In the genomic region with DNA sequence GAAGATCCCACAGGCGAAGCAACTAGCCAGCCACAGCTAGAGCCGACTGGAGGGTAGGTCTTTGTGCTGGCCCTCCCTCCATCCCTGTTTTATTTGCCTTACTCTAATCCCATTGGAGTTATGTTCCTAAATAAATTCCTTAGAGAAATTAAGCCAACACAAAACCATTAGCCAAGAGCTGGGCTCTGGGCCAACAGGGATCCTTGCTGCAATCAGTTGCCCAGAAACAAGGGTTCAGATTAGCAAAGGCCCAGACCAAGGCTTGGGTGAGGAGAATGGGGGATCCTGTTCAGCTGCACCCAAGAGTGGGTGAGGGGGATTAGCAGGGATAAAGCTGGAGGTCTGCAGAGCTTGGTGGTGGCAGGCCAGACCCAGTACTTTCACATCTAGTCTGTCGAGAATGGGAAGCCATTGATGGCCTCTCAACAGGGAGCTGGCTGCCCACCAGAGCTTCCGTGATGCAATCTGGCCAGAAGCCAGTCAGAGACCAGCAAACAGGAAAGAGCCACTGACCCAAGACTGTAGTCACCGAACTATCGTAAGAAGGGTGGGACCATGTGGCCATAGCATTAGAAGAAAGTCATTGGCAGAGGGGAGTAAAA, we compare ENCODE assay signal across 10 mouse cellular contexts. TPM values are rescaled to one million over a fixed set of nuclear protein-coding genes. Genes with fewer than 3 reads are reported as not detected.
DNase-seq lines count a peak whose midpoint lies in the region; ATAC-seq lines count a peak whose summit lies in the region.
"Had no signal": no experiment of that assay in that cellular context is flagged by ENCODE, and none has a peak within 500 bp of the region (broad histone marks: within the 10 kb centered on the region; RNA-seq: fewer than 3 reads in every experiment).

No protein-coding gene starts in this region.

- H3K4me2 ChIP-seq in forebrain, embryonic 15.5 days (replicated peaks) = no peak overlapping the region
- H3K4me2 ChIP-seq in intestine, embryonic 15.5 days (replicated peaks) = no peak overlapping the region

- no peaks in the 10 kb centered on the region for H3K9me3 ChIP-seq in forebrain, embryonic 15.5 days
- H3K9me3 ChIP-seq in intestine, embryonic 15.5 days = no peaks in the 10 kb centered on the region

- intact Hi-C loops in left cerebral cortex, postnatal 36 days (cut with DNase I) = no loop called here

- 0 out of 2 replicates have a peak overlapping the region, but pooled peaks have one; percentile 49 for H3K27ac ChIP-seq in forebrain, embryonic 15.5 days (replicated peaks)
- H3K27ac ChIP-seq in intestine, embryonic 15.5 days = no peak overlapping the region

- H3K27me3 ChIP-seq in forebrain, embryonic 15.5 days = no peaks in the 10 kb centered on the region
- no peaks in the 10 kb centered on the region for H3K27me3 ChIP-seq in intestine, embryonic 15.5 days (replicated peaks)
- H3K27me3 ChIP-seq: CH12.LX had no signal

- no peak overlapping the region for H3K9ac ChIP-seq in forebrain, embryonic 15.5 days (replicated peaks)
- no peak overlapping the region for H3K9ac ChIP-seq in intestine, embryonic 15.5 days

- H3K4me3 ChIP-seq in forebrain, embryonic 15.5 days = no peak overlapping the region
- no peak overlapping the region for H3K4me3 ChIP-seq in intestine, embryonic 15.5 days (replicated peaks)

- WGBS in forebrain, embryonic 15.5 days = 15% methylated on average over 6 of the region's 6 CpGs
- 58% methylated on average over 6 of the region's 6 CpGs for WGBS in intestine, embryonic 15.5 days

- no peaks in the 10 kb centered on the region for H3K36me3 ChIP-seq in forebrain, embryonic 15.5 days
- no peaks in the 10 kb centered on the region for H3K36me3 ChIP-seq in intestine, embryonic 15.5 days

- no peak for ATAC-seq in frontal cortex, adult (ENCODE audit: low TSS enrichment)
- ATAC-seq in forebrain, embryonic 15.5 days (replicated peaks) = peak; percentile 92
- ATAC-seq in intestine, embryonic 15.5 days = peak; percentile 15; the same call in 1 of the 2 replicates
- ATAC-seq in erythroid progenitor cell, adult 5-6 weeks (replicated peaks; ENCODE audit: low FRiP score, poor library complexity, severe bottlenecking) = no peak

- DNase-seq in frontal cortex, adult 2 months (ENCODE audit: extremely low spot score in 1 of 2, low spot score in 1 of 2) = peak; percentile 15 to 50
- peak; percentile 78 for DNase-seq in adrenal gland, adult 2 months
- peak; percentile 19 to 32 for DNase-seq in left cerebral cortex, postnatal 36 days (ENCODE audit: low spot score in 2 of 2)
- DNase-seq in natural killer cell, adult 2 months (ENCODE audit: low spot score in 2 of 2) = peak; percentile 5 to 34

- H3K4me1 ChIP-seq in forebrain, embryonic 15.5 days = peaks cover 7% of the 10 kb centered on the region
- H3K4me1 ChIP-seq in intestine, embryonic 15.5 days (replicated peaks) = peaks cover 22% of the 10 kb centered on the region; the same call in 1 of the 2 replicates

RNA-seq across cellular contexts. Expression of a gene that starts 6.1 kb away (rescaled TPM):
- polyA plus RNA-seq in frontal cortex, adult 2 months (2012; rRNA removed) = 0.04 TPM in 1 of 2 replicates, not detected in the other
- under 1 TPM; 0.20 to 0.24 TPM for total RNA-seq in adrenal gland, adult 2 months (2021)
- polyA plus RNA-seq in adrenal gland, adult 2 months (2012; rRNA removed) = not detected in 2 replicates
- polyA plus RNA-seq in forebrain, embryonic 15.5 days (2015; fragmentation: Nextera tagmentation; extraction: Ambion mirVana) = not detected in 2 replicates
- 0.09 TPM in 1 of 2 replicates, not detected in the other for polyA plus RNA-seq in intestine, embryonic 15.5 days (2015; fragmentation: Nextera tagmentation; extraction: Ambion mirVana)
- not detected for total RNA-seq in left cerebral cortex, postnatal 36 days (2021)
- not detected in 2 replicates for total RNA-seq in erythroid progenitor cell, adult 5-6 weeks (2015; ENCODE audit: low replicate concordance)
- not detected in 2 replicates for total RNA-seq in erythroid progenitor cell, adult 5-6 weeks (2017; ENCODE audit: low replicate concordance)
- total RNA-seq: layer of hippocampus, postnatal 25 days had no signal

RNA-seq across cellular contexts. Expression of a gene that starts 6.9 kb away (rescaled TPM):
- not detected in 2 replicates for polyA plus RNA-seq in frontal cortex, adult 2 months (2012; rRNA removed)
- not detected for total RNA-seq in adrenal gland, adult 2 months (2021)
- polyA plus RNA-seq in adrenal gland, adult 2 months (2012; rRNA removed) = not detected in 2 replicates
- not detected in 2 replicates for polyA plus RNA-seq in forebrain, embryonic 15.5 days (2015; fragmentation: Nextera tagmentation; extraction: Ambion mirVana)
- 0.61 and 1.0 TPM in 2 replicates for polyA plus RNA-seq in intestine, embryonic 15.5 days (2015; fragmentation: Nextera tagmentation; extraction: Ambion mirVana)
- not detected for total RNA-seq in left cerebral cortex, postnatal 36 days (2021)
- not detected in 2 replicates for total RNA-seq in erythroid progenitor cell, adult 5-6 weeks (2015; ENCODE audit: low replicate concordance)
- not detected in 2 replicates for total RNA-seq in erythroid progenitor cell, adult 5-6 weeks (2017; ENCODE audit: low replicate concordance)
- total RNA-seq: CH12.LX; layer of hippocampus, postnatal 25 days had no signal

Comparison
In these comparisons a context has a peak if more than half of its experiments do, and no peak if none do; other contexts are left out.
1. DNase-seq: peak in every context shown above with its lines; median percentile 78 in adrenal gland, adult 2 months; 32 in frontal cortex, adult 2 months; 26 in left cerebral cortex, postnatal 36 days; 20 in natural killer cell, adult 2 months.
2. ATAC-seq: peak in forebrain, embryonic 15.5 days (single experiment) and intestine, embryonic 15.5 days (single experiment); none in frontal cortex, adult (single experiment) and erythroid progenitor cell, adult 5-6 weeks (single experiment).